Mouse (Mus musculus) ES-E14 (cell line): ENCODE data around the gene Gm21974.

Experiments
- CHD2 ChIP-seq: IDR thresholded peaks from 2 replicates; pipeline ENCODE4 v1.6.1; 2014; ENCODE audit warnings: mild to moderate bottlenecking, low read depth, low read length, inconsistent platforms
- ZC3H11A ChIP-seq: IDR thresholded peaks from 2 replicates; pipeline ENCODE4 v1.6.1; 2012; ENCODE audit warnings: low read depth, mild to moderate bottlenecking, inconsistent platforms, low read length, borderline replicate concordance

GRCm38 (mm10) chr7:127925252-127925651 is 30.0 kb upstream of the Gm21974 start:
- no peak for TF ChIP-seq ZC3H11A
- 0 out of 2 replicates have a peak, but pooled peaks have one; percentile 27 for TF ChIP-seq CHD2
